Mouse (Mus musculus): ENCODE results near the gene Gramd4. TPM values are rescaled to one million over a fixed set of nuclear protein-coding genes. Genes with fewer than 3 reads are reported as not detected.
A peak's percentile ranks its signal among the peaks of the same experiment; 100 is the strongest.
"Not testable (repeated sequence)": the region's sequence is repeated elsewhere in the genome, so short reads cannot be mapped to it uniquely, and the experiment has no call there.

Gramd4 gene
- polyA plus RNA-seq, 1 experiment from 2014 or later: 8.4 TPM

- H3K4me3 ChIP-seq (ENCODE audit: low read depth, low read length): no peak overlapping the region
- H3K27ac ChIP-seq (replicated peaks; ENCODE audit: low read depth, low read length): no peak overlapping the region
These were observed 3.5 kb upstream of the Gramd4 start for GRCm38 (mm10) chr15:86053890-86054536.

GRCm38 (mm10) chr15:86054861-86055260 is 2.6 kb upstream of the Gramd4 start:
- not testable (repeated sequence) for DNase-seq (ENCODE audit: low spot score); H3K9me3 ChIP-seq (ENCODE audit: control insufficient read depth, low read length); H3K27me3 ChIP-seq (ENCODE audit: control insufficient read depth, insufficient read depth, low read length); H3K4me2 ChIP-seq (ENCODE audit: low read depth, severe bottlenecking); H3K9ac ChIP-seq (ENCODE audit: low read length); ATAC-seq (ENCODE audit: insufficient number of reproducible peaks, low FRiP score, low TSS enrichment, low read depth); H3K27ac ChIP-seq (replicated peaks; ENCODE audit: low read depth, low read length); H3K4me3 ChIP-seq (ENCODE audit: low read depth, low read length); H3K36me3 ChIP-seq (ENCODE audit: control insufficient read depth, insufficient read depth, low read length)
- peaks cover 12% of the 10 kb centered on the region; the same call in 1 of the 2 replicates for H3K4me1 ChIP-seq (ENCODE audit: control insufficient read depth, insufficient read depth, low read length)
- 74% methylated on average over 3 of the region's 3 CpGs for WGBS

More at GRCm38 (mm10) chr15:86053890-86054536, 3.5 kb upstream of the Gramd4 start:
- H3K9ac ChIP-seq (ENCODE audit: low read length): no peak overlapping the region
- WGBS: 35% methylated on average over 2 of the region's 2 CpGs
- H3K4me1 ChIP-seq (ENCODE audit: control insufficient read depth, insufficient read depth, low read length): 0 out of 2 replicates have a peak, but pooled peaks cover 6% of the 10 kb centered on the region
- no peak overlapping the region for H3K4me2 ChIP-seq (ENCODE audit: low read depth, severe bottlenecking)
- ATAC-seq (ENCODE audit: insufficient number of reproducible peaks, low FRiP score, low TSS enrichment, low read depth): no peak
- DNase-seq (ENCODE audit: low spot score): peak; percentile 88
- H3K27me3 ChIP-seq (ENCODE audit: control insufficient read depth, insufficient read depth, low read length): 0 out of 2 replicates have a peak, but pooled peaks cover 2% of the 10 kb centered on the region
- H3K36me3 ChIP-seq (ENCODE audit: control insufficient read depth, insufficient read depth, low read length): no peaks in the 10 kb centered on the region
- H3K9me3 ChIP-seq (ENCODE audit: control insufficient read depth, low read length): no peaks in the 10 kb centered on the region

- ATAC-seq (ENCODE audit: insufficient number of reproducible peaks, low FRiP score, low TSS enrichment, low read depth) (no peak), DNase-seq (ENCODE audit: low spot score) (no peak)
- 0 out of 2 replicates have a peak, but pooled peaks cover 2% of the 10 kb centered on the region for H3K27me3 ChIP-seq (ENCODE audit: control insufficient read depth, insufficient read depth, low read length)
- H3K36me3 ChIP-seq (ENCODE audit: control insufficient read depth, insufficient read depth, low read length): no peaks in the 10 kb centered on the region
- peaks cover 21% of the 10 kb centered on the region for H3K4me1 ChIP-seq (ENCODE audit: control insufficient read depth, insufficient read depth, low read length)
- no peak overlapping the region for H3K27ac ChIP-seq (replicated peaks; ENCODE audit: low read depth, low read length)
- H3K9ac ChIP-seq (ENCODE audit: low read length): no peak overlapping the region
- 88% methylated on average over 5 of the region's 5 CpGs for WGBS
- no peak overlapping the region for H3K4me3 ChIP-seq (ENCODE audit: low read depth, low read length)
- no peak overlapping the region for H3K4me2 ChIP-seq (ENCODE audit: low read depth, severe bottlenecking)
- H3K9me3 ChIP-seq (ENCODE audit: control insufficient read depth, low read length): no peaks in the 10 kb centered on the region
These were observed 1.2 kb upstream of the Gramd4 start for GRCm38 (mm10) chr15:86056221-86056760.

GRCm38 (mm10) chr15:86057908-86058307 is 413 bp downstream of the Gramd4 start:
- ATAC-seq (ENCODE audit: insufficient number of reproducible peaks, low FRiP score, low TSS enrichment, low read depth) (peak; percentile 46; the same call in 1 of the 2 replicates), DNase-seq (ENCODE audit: low spot score) (peak; percentile 54)
- Histone ChIP-seq H3K4me1 (ENCODE audit: control insufficient read depth, insufficient read depth, low read length) (peaks cover 25% of the 10 kb centered on the region), H3K27me3 (ENCODE audit: control insufficient read depth, insufficient read depth, low read length) (0 out of 2 replicates have a peak, but pooled peaks cover 2% of the 10 kb centered on the region), H3K27ac (replicated peaks; ENCODE audit: low read depth, low read length) (no peak overlapping the region), H3K4me3 (ENCODE audit: low read depth, low read length) (peak overlapping the region; percentile 75), H3K4me2 (ENCODE audit: low read depth, severe bottlenecking) (peak overlapping the region; percentile 84), H3K9ac (ENCODE audit: low read length) (peak overlapping the region; percentile 90), H3K36me3 (ENCODE audit: control insufficient read depth, insufficient read depth, low read length) (no peaks in the 10 kb centered on the region), H3K9me3 (ENCODE audit: control insufficient read depth, low read length) (no peaks in the 10 kb centered on the region)
- 4% methylated on average over 7 of the region's 7 CpGs for WGBS

GRCm38 (mm10) chr15:86058394-86058915 is 960 bp downstream of the Gramd4 start:
- H3K4me2 ChIP-seq (ENCODE audit: low read depth, severe bottlenecking): peak overlapping the region; percentile 84
- H3K9ac ChIP-seq (ENCODE audit: low read length): peak overlapping the region; percentile 90
- H3K27ac ChIP-seq (replicated peaks; ENCODE audit: low read depth, low read length): no peak overlapping the region; the same call in 1 of the 2 replicates
- H3K9me3 ChIP-seq (ENCODE audit: control insufficient read depth, low read length): no peaks in the 10 kb centered on the region
- DNase-seq (ENCODE audit: low spot score) (peak; percentile 83), ATAC-seq (ENCODE audit: insufficient number of reproducible peaks, low FRiP score, low TSS enrichment, low read depth) (peak; percentile 61; the same call in 1 of the 2 replicates)
- H3K27me3 ChIP-seq (ENCODE audit: control insufficient read depth, insufficient read depth, low read length): 0 out of 2 replicates have a peak, but pooled peaks cover 2% of the 10 kb centered on the region
- under 1% methylated on average over 29 of the region's 70 CpGs for WGBS
- H3K4me1 ChIP-seq (ENCODE audit: control insufficient read depth, insufficient read depth, low read length): peaks cover 25% of the 10 kb centered on the region
- peak overlapping the region; percentile 75 for H3K4me3 ChIP-seq (ENCODE audit: low read depth, low read length)
- no peaks in the 10 kb centered on the region for H3K36me3 ChIP-seq (ENCODE audit: control insufficient read depth, insufficient read depth, low read length)

- 2% methylated on average over 48 of the region's 49 CpGs for WGBS
- peak; percentile 31; the same call in 1 of the 2 replicates for ATAC-seq (ENCODE audit: insufficient number of reproducible peaks, low FRiP score, low TSS enrichment, low read depth)
- no peak overlapping the region; the same call in 1 of the 2 replicates for H3K27ac ChIP-seq (replicated peaks; ENCODE audit: low read depth, low read length)
- peaks cover 25% of the 10 kb centered on the region for H3K4me1 ChIP-seq (ENCODE audit: control insufficient read depth, insufficient read depth, low read length)
- 0 out of 2 replicates have a peak, but pooled peaks cover under 1% of the 10 kb centered on the region for H3K27me3 ChIP-seq (ENCODE audit: control insufficient read depth, insufficient read depth, low read length)
- H3K36me3 ChIP-seq (ENCODE audit: control insufficient read depth, insufficient read depth, low read length): no peaks in the 10 kb centered on the region
- DNase-seq (ENCODE audit: low spot score): no peak
- H3K4me2 ChIP-seq (ENCODE audit: low read depth, severe bottlenecking): peak overlapping the region; percentile 84
- no peaks in the 10 kb centered on the region for H3K9me3 ChIP-seq (ENCODE audit: control insufficient read depth, low read length)
- H3K9ac ChIP-seq (ENCODE audit: low read length): peak overlapping the region; percentile 90
- H3K4me3 ChIP-seq (ENCODE audit: low read depth, low read length): peak overlapping the region; percentile 75
These were observed 1.7 kb downstream of the Gramd4 start for GRCm38 (mm10) chr15:86058931-86059834.

GRCm38 (mm10) chr15:86059835-86060380 is 2.4 kb downstream of the Gramd4 start:
- H3K27me3 ChIP-seq (ENCODE audit: control insufficient read depth, insufficient read depth, low read length): no peaks in the 10 kb centered on the region
- 82% methylated on average over 7 of the region's 7 CpGs for WGBS
- H3K9ac ChIP-seq (ENCODE audit: low read length): no peak overlapping the region
- no peaks in the 10 kb centered on the region for H3K9me3 ChIP-seq (ENCODE audit: control insufficient read depth, low read length)
- H3K4me2 ChIP-seq (ENCODE audit: low read depth, severe bottlenecking): peak overlapping the region; percentile 84; the same call in 1 of the 2 replicates
- DNase-seq (ENCODE audit: low spot score) (no peak), ATAC-seq (ENCODE audit: insufficient number of reproducible peaks, low FRiP score, low TSS enrichment, low read depth) (no peak)
- peaks cover 25% of the 10 kb centered on the region for H3K4me1 ChIP-seq (ENCODE audit: control insufficient read depth, insufficient read depth, low read length)
- H3K4me3 ChIP-seq (ENCODE audit: low read depth, low read length): no peak overlapping the region
- H3K36me3 ChIP-seq (ENCODE audit: control insufficient read depth, insufficient read depth, low read length): no peaks in the 10 kb centered on the region
- H3K27ac ChIP-seq (replicated peaks; ENCODE audit: low read depth, low read length): no peak overlapping the region

All from limb, embryonic 11.5 days (tissue).